Mouse (Mus musculus): ENCODE measurements around the gene Hba-x. TPM values are rescaled to one million over a fixed set of nuclear protein-coding genes. Genes with fewer than 3 reads are reported as not detected.

Gene Hba-x
- total and polyA plus RNA-seq, 2 experiments from 2014 or later, result not detected

GRCm38 (mm10) chr11:32303455-32303854 is 27.3 kb downstream of the Hba-x start:
- no peaks in the 10 kb centered on the region for H3K9me3 ChIP-seq (ENCODE audit: low read length)
- no peak; the same call in 1 of the 2 replicates for ATAC-seq
- WGBS, result 85% methylated on average over 1 of the region's 1 CpGs
- no peak overlapping the region for H3K4me3 ChIP-seq (ENCODE audit: low read depth, low read length)
- no peaks in the 10 kb centered on the region for H3K36me3 ChIP-seq (ENCODE audit: insufficient read depth)
- no peak overlapping the region for H3K4me2 ChIP-seq (ENCODE audit: low read depth)
- no peak overlapping the region for H3K9ac ChIP-seq
- peaks cover 7% of the 10 kb centered on the region; the same call in 1 of the 2 replicates for H3K4me1 ChIP-seq (ENCODE audit: insufficient read depth)
- no peak for TF ChIP-seq CTCF (IDR thresholded peaks at IDR 0.05; ENCODE audit: low read depth)
- H3K27me3 ChIP-seq (ENCODE audit: insufficient read depth, low read length), result no peaks in the 10 kb centered on the region
- no peak for DNase-seq
- H3K27ac ChIP-seq (ENCODE audit: low read depth, low read length), result 0 out of 2 replicates have a peak overlapping the region, but pooled peaks have one; percentile 15

DNA sequence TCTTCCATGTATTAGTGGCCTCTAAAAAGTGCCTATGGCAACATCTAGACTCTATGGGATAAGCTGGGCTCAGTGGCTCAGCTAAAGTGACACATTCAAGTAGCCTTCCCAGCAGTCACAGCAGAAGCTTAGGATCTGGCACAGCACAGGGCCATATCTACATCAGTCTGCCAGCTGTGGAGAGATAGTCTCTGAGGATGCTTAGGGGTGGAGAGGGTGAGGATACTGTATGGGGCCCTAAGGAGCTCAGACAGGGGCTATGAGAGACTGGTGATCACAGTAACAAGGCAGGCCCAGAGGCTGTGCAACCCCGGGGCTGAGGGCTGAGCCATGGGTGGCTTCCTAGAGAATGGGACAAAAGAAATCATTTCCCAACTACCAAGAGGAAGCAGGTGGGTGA is 30.8 kb downstream of the Hba-x start:
- Histone ChIP-seq H3K4me3 (ENCODE audit: low read depth, low read length) (no peak overlapping the region), H3K9me3 (ENCODE audit: low read length) (no peaks in the 10 kb centered on the region), H3K4me1 (ENCODE audit: insufficient read depth) (peaks cover 7% of the 10 kb centered on the region; the same call in 1 of the 2 replicates), H3K36me3 (ENCODE audit: insufficient read depth) (no peaks in the 10 kb centered on the region), H3K27me3 (ENCODE audit: insufficient read depth, low read length) (no peaks in the 10 kb centered on the region), H3K4me2 (ENCODE audit: low read depth) (no peak overlapping the region), H3K9ac (no peak overlapping the region), H3K27ac (ENCODE audit: low read depth, low read length) (no peak overlapping the region)
- TF ChIP-seq CTCF (IDR thresholded peaks at IDR 0.05; ENCODE audit: low read depth), result no peak
- DNase-seq (no peak), ATAC-seq (no peak)
- 64% methylated on average over 1 of the region's 1 CpGs for WGBS

- Histone ChIP-seq H3K4me2 (ENCODE audit: low read depth) (no peak overlapping the region), H3K9me3 (ENCODE audit: low read length) (no peaks in the 10 kb centered on the region), H3K9ac (no peak overlapping the region), H3K27me3 (ENCODE audit: insufficient read depth, low read length) (no peaks in the 10 kb centered on the region), H3K4me1 (ENCODE audit: insufficient read depth) (no peaks in the 10 kb centered on the region), H3K4me3 (ENCODE audit: low read depth, low read length) (no peak overlapping the region), H3K36me3 (ENCODE audit: insufficient read depth) (no peaks in the 10 kb centered on the region), H3K27ac (ENCODE audit: low read depth, low read length) (no peak overlapping the region)
- WGBS, result 53% methylated on average over 4 of the region's 4 CpGs
- no peak for TF ChIP-seq CTCF (IDR thresholded peaks at IDR 0.05; ENCODE audit: low read depth)
- ATAC-seq (no peak), DNase-seq (no peak)
Observed at GRCm38 (mm10) chr11:32309446-32309845, 33.2 kb downstream of the Hba-x start.

DNA sequence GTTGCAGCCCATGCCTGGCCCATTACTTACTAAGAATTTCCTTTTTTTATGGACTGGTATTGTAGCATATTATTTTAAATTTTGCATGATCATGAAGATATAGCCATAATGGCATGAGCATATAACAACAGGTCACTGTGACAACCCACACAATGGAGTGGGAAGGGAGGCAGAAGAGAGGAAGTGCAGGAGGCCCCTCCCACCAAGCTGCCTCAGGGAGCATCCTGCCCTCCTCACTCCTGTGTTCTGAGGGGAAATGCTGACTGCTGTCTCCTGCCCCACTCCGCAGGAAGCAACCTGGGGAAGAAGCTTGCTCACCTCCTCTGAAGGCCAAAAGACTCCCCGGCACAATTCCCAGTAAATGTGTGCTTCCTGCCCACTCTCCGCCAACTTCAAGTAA is 33.7 kb downstream of the Hba-x start:
- Histone ChIP-seq H3K27ac (ENCODE audit: low read depth, low read length) (no peak overlapping the region), H3K9me3 (ENCODE audit: low read length) (no peaks in the 10 kb centered on the region), H3K9ac (no peak overlapping the region), H3K4me1 (ENCODE audit: insufficient read depth) (no peaks in the 10 kb centered on the region), H3K27me3 (ENCODE audit: insufficient read depth, low read length) (no peaks in the 10 kb centered on the region), H3K4me3 (ENCODE audit: low read depth, low read length) (no peak overlapping the region), H3K36me3 (ENCODE audit: insufficient read depth) (no peaks in the 10 kb centered on the region), H3K4me2 (ENCODE audit: low read depth) (no peak overlapping the region)
- no peak for TF ChIP-seq CTCF (IDR thresholded peaks at IDR 0.05; ENCODE audit: low read depth)
- no peak for DNase-seq
- WGBS, result 72% methylated on average over 3 of the region's 3 CpGs
- no peak for ATAC-seq

- DNase-seq, result no peak
- no peak overlapping the region for H3K27ac ChIP-seq (ENCODE audit: low read depth, low read length)
- no peak for ATAC-seq
- H3K9me3 ChIP-seq (ENCODE audit: low read length), result no peaks in the 10 kb centered on the region
- no peaks in the 10 kb centered on the region for H3K4me1 ChIP-seq (ENCODE audit: insufficient read depth)
- H3K4me2 ChIP-seq (ENCODE audit: low read depth), result no peak overlapping the region
- no peak overlapping the region for H3K9ac ChIP-seq
- 92% methylated on average over 3 of the region's 3 CpGs for WGBS
- H3K4me3 ChIP-seq (ENCODE audit: low read depth, low read length), result no peak overlapping the region
- H3K27me3 ChIP-seq (ENCODE audit: insufficient read depth, low read length), result no peaks in the 10 kb centered on the region
- no peak for TF ChIP-seq CTCF (IDR thresholded peaks at IDR 0.05; ENCODE audit: low read depth)
- H3K36me3 ChIP-seq (ENCODE audit: insufficient read depth), result no peaks in the 10 kb centered on the region
Observed at GRCm38 (mm10) chr11:32316009-32316408, 39.8 kb downstream of the Hba-x start.

GRCm38 (mm10) chr11:32320507-32321195 is 44.5 kb downstream of the Hba-x start:
- no peak for ATAC-seq
- no peaks in the 10 kb centered on the region for H3K36me3 ChIP-seq (ENCODE audit: insufficient read depth)
- H3K4me2 ChIP-seq (ENCODE audit: low read depth), result no peak overlapping the region
- no peaks in the 10 kb centered on the region for H3K4me1 ChIP-seq (ENCODE audit: insufficient read depth)
- no peak for TF ChIP-seq CTCF (IDR thresholded peaks at IDR 0.05; ENCODE audit: low read depth)
- 63% methylated on average over 11 of the region's 11 CpGs for WGBS
- H3K27ac ChIP-seq (ENCODE audit: low read depth, low read length), result no peak overlapping the region
- no peak overlapping the region for H3K4me3 ChIP-seq (ENCODE audit: low read depth, low read length)
- no peak overlapping the region for H3K9ac ChIP-seq
- DNase-seq, result no peak
- H3K9me3 ChIP-seq (ENCODE audit: low read length), result no peaks in the 10 kb centered on the region
- no peaks in the 10 kb centered on the region for H3K27me3 ChIP-seq (ENCODE audit: insufficient read depth, low read length)

DNA sequence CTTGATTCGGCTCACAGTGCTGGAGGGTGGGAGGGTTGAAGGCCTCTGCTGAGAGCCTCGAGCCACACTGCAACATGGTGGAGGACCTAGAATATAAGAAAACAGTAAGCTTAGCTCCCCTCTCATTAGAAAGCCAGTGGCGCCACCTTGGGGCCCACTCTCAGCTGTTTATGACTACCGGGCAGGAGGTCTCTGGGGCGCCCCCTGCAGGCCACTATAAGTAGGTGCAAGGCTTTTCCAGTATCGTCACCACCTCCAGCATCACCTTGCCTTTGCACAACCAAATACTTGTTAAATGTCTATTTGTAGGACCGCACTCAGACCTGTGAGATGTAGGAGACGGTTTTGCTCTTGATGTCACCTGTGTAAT is 45.0 kb downstream of the Hba-x start:
- ATAC-seq (peak; percentile 66), DNase-seq (peak; percentile 58)
- no peaks in the 10 kb centered on the region for H3K9me3 ChIP-seq (ENCODE audit: low read length)
- H3K9ac ChIP-seq, result no peak overlapping the region
- 43% methylated on average over 8 of the region's 8 CpGs for WGBS
- H3K27me3 ChIP-seq (ENCODE audit: insufficient read depth, low read length), result no peaks in the 10 kb centered on the region
- H3K4me2 ChIP-seq (ENCODE audit: low read depth), result no peak overlapping the region
- no peak overlapping the region for H3K4me3 ChIP-seq (ENCODE audit: low read depth, low read length)
- H3K36me3 ChIP-seq (ENCODE audit: insufficient read depth), result no peaks in the 10 kb centered on the region
- H3K4me1 ChIP-seq (ENCODE audit: insufficient read depth), result no peaks in the 10 kb centered on the region
- peak; percentile 79 for TF ChIP-seq CTCF (IDR thresholded peaks at IDR 0.05; ENCODE audit: low read depth)
- no peak overlapping the region for H3K27ac ChIP-seq (ENCODE audit: low read depth, low read length)
